Mouse (Mus musculus) CH12.LX (cell line): ENCODE measurements at regions not wholly inside any gene's neighbourhood (a gene's known extent, or its start where the extent isn't known, plus 50 kb on each side); places are given as distances from the start of the nearest gene placed in this dataset.

Experiments
- CTCF ChIP-seq, 2 experiments: IDR thresholded peaks in 1 of 2; conservative IDR thresholded peaks in 1 of 2; 2 replicates each; pipeline ENCODE4 v1.5.1; 2011 to 2012; ENCODE audit warnings: low read depth in 2 of 2, low read length in 2 of 2, improper control_type of control experiment in 1 of 2, inconsistent platforms in 1 of 2, mild to moderate bottlenecking in 1 of 2, moderate library complexity in 1 of 2
- ELF1 ChIP-seq: IDR thresholded peaks from 2 replicates; pipeline ENCODE4 v1.6.1; 2014; ENCODE audit warnings: low read depth, mild to moderate bottlenecking, inconsistent platforms, low read length, improper control_type of control experiment

GRCm38 (mm10) chr11:24783470-24783869, 705.6 kb downstream of the Bcl11a start:
- no peak for TF ChIP-seq ELF1
- no peak for TF ChIP-seq CTCF (conservative IDR thresholded peaks at IDR 0.05 in 1 of 2, IDR thresholded peaks at IDR 0.05 in 1 of 2; ENCODE audit: low read depth in 2 of 2, low read length in 2 of 2)
